Mouse (Mus musculus) intestine, embryonic 15.5 days (tissue): ENCODE measurements at regions not wholly inside any gene's neighbourhood (a gene's known extent, or its start where the extent isn't known, plus 50 kb on each side); places are given as distances from the start of the nearest gene placed in this dataset.
"Not testable (repeated sequence)": the region's sequence is repeated elsewhere in the genome, so short reads cannot be mapped to it uniquely, and the experiment has no call there.

Experiments used
- ATAC-seq: fragments of 200-750 bp; cut with Nextera tagmentation; 2 replicates; pipeline ENCODE4 v1.8.0; 2017; ENCODE audit warnings: moderate TSS enrichment, moderate library complexity
- H3K27ac ChIP-seq: fragments of 300-500 bp; sonication (generic); 2 replicates; pipeline ENCODE4 v1.5.1; 2015; ENCODE audit warnings: mild to moderate bottlenecking, inconsistent platforms
- H3K27me3 ChIP-seq: fragments of 300-500 bp; sonication (generic); replicated peaks from 2 replicates; pipeline ENCODE4 v1.6.1; 2015; ENCODE audit warnings: inconsistent platforms
- H3K36me3 ChIP-seq: fragments of 300-500 bp; sonication (generic); 2 replicates; pipeline ENCODE4 v1.6.1; 2015; ENCODE audit warnings: inconsistent platforms
- H3K4me1 ChIP-seq: fragments of 300-500 bp; sonication (generic); replicated peaks from 2 replicates; pipeline ENCODE4 v1.6.1; 2015; ENCODE audit warnings: inconsistent platforms
- H3K4me2 ChIP-seq: fragments of 300-500 bp; sonication (generic); replicated peaks from 2 replicates; pipeline ENCODE4 v1.6.1; 2015; ENCODE audit warnings: mild to moderate bottlenecking, inconsistent platforms
- H3K4me3 ChIP-seq: fragments of 300-500 bp; sonication (generic); replicated peaks from 2 replicates; pipeline ENCODE4 v1.5.1; 2015; ENCODE audit warnings: inconsistent platforms
- H3K9ac ChIP-seq: fragments of 300-500 bp; sonication (generic); 2 replicates; pipeline ENCODE4 v1.6.1; 2015; ENCODE audit warnings: inconsistent platforms
- H3K9me3 ChIP-seq: fragments of 300-500 bp; sonication (generic); 2 replicates; pipeline ENCODE4 v1.6.1; 2016; ENCODE audit warnings: inconsistent platforms
- WGBS: fragments of 180-500 bp; shearing (Covaris S2); methylation state at CpG from one replicate; pipeline ENCODE4 v1.1.7; 2015; 5-methylcytosine and 5-hydroxymethylcytosine counted together

DNA sequence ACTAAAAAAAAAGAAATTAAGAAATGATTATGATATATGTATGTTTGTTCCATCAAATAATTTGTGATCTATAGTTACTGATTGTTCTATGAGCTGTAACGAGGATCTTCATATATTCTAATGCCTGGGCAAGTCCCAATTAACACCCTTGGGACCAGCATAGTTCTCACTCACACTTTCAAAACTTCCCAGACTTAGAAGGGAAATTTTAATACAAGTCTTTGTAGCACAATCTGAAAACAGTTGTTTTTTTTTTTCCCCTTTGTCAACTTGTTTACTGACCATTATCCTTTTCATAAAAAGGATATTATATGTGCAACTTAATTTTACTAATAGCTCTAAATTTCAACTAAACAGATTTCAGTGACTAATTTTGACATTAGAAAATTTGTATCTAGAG, 257.1 kb downstream of the Tpbg start:
- Histone ChIP-seq H3K9me3 (no peaks in the 10 kb centered on the region), H3K27ac (no peak overlapping the region), H3K27me3 (no peaks in the 10 kb centered on the region), H3K36me3 (no peaks in the 10 kb centered on the region), H3K4me2 (no peak overlapping the region), H3K4me3 (no peak overlapping the region), H3K4me1 (no peaks in the 10 kb centered on the region), H3K9ac (no peak overlapping the region)
- 80% methylated on average over 1 of the region's 1 CpGs for WGBS
- no peak for ATAC-seq

GRCm38 (mm10) chr9:86101360-86102086, 259.3 kb downstream of the Tpbg start:
- Histone ChIP-seq H3K36me3 (no peaks in the 10 kb centered on the region), H3K4me3 (no peak overlapping the region), H3K27ac (no peak overlapping the region), H3K4me1 (no peaks in the 10 kb centered on the region), H3K9ac (no peak overlapping the region), H3K27me3 (no peaks in the 10 kb centered on the region), H3K9me3 (no peaks in the 10 kb centered on the region), H3K4me2 (no peak overlapping the region)
- WGBS, result 83% methylated on average over 8 of the region's 8 CpGs
- no peak for ATAC-seq

DNA sequence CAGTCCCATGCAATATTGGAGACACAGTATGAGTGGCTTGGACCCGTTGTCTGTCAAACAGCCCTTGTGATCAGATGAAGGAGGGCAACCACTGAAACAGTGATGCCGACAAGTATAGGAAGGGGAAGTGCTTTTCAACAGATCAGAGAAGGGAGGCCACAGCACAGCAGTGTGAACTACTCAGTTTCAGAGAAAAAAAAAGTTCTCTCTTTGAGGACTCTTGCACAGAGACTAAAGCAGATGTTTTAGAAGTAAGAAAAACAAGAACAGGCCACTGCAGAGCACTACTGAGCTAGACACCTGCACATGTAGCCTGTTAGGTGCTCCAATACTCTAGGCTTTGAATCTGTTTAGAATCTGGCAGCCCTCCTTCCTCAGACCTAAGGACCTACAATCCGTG, 261.4 kb downstream of the Tpbg start:
- H3K4me1 ChIP-seq, result no peaks in the 10 kb centered on the region
- no peak overlapping the region for H3K4me2 ChIP-seq
- H3K4me3 ChIP-seq, result no peak overlapping the region
- H3K27me3 ChIP-seq, result no peaks in the 10 kb centered on the region
- H3K27ac ChIP-seq, result no peak overlapping the region
- no peaks in the 10 kb centered on the region for H3K36me3 ChIP-seq
- WGBS, result 79% methylated on average over 3 of the region's 3 CpGs
- no peak overlapping the region for H3K9ac ChIP-seq
- no peak for ATAC-seq
- H3K9me3 ChIP-seq, result no peaks in the 10 kb centered on the region

DNA sequence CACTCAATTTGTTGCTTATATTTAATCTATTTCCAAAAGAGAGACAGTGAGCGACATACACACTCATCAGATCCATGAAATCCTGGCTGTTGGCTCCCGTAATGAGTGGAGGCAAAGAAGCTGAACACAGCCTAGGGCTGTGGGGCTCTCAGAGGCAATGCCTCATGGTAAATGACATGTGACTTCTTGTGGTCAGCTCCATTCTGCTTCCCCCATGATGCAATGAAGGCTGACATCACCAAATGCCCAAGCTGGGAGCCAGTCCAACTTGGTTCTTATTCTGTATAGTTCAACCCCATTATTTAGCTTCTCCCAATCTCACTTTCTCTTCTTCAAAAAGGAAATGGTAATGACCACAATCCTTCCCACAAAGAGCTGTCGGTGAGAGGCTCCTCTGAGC, 262.5 kb downstream of the Tpbg start:
- Histone ChIP-seq H3K27ac (no peak overlapping the region), H3K4me2 (no peak overlapping the region), H3K36me3 (no peaks in the 10 kb centered on the region), H3K27me3 (no peaks in the 10 kb centered on the region), H3K9ac (no peak overlapping the region), H3K9me3 (no peaks in the 10 kb centered on the region), H3K4me3 (no peak overlapping the region), H3K4me1 (no peaks in the 10 kb centered on the region)
- 86% methylated on average over 3 of the region's 3 CpGs for WGBS
- no peak for ATAC-seq

- Histone ChIP-seq H3K36me3 (no peaks in the 10 kb centered on the region), H3K9ac (no peak overlapping the region), H3K27me3 (no peaks in the 10 kb centered on the region), H3K4me1 (no peaks in the 10 kb centered on the region), H3K9me3 (no peaks in the 10 kb centered on the region), H3K4me3 (no peak overlapping the region), H3K27ac (no peak overlapping the region), H3K4me2 (no peak overlapping the region)
- no peak for ATAC-seq
- 74% methylated on average over 3 of the region's 3 CpGs for WGBS
These were observed 263.7 kb downstream of the Tpbg start for GRCm38 (mm10) chr9:86105851-86106250.

- no peaks in the 10 kb centered on the region for H3K4me1 ChIP-seq
- ATAC-seq, result no peak
- H3K4me3 ChIP-seq, result no peak overlapping the region
- WGBS, result 60% methylated on average over 1 of the region's 1 CpGs
- H3K27me3 ChIP-seq, result no peaks in the 10 kb centered on the region
- no peaks in the 10 kb centered on the region for H3K9me3 ChIP-seq
- no peak overlapping the region for H3K9ac ChIP-seq
- H3K4me2 ChIP-seq, result no peak overlapping the region
- H3K27ac ChIP-seq, result no peak overlapping the region
- H3K36me3 ChIP-seq, result no peaks in the 10 kb centered on the region
These were observed 267.7 kb downstream of the Tpbg start for GRCm38 (mm10) chr9:86109906-86110305.

- Histone ChIP-seq H3K4me1 (no peaks in the 10 kb centered on the region), H3K9me3 (no peaks in the 10 kb centered on the region), H3K27me3 (no peaks in the 10 kb centered on the region), H3K4me2 (no peak overlapping the region), H3K4me3 (no peak overlapping the region), H3K27ac (no peak overlapping the region), H3K9ac (no peak overlapping the region), H3K36me3 (no peaks in the 10 kb centered on the region)
- ATAC-seq, result no peak
- WGBS, result 87% methylated on average over 3 of the region's 3 CpGs
These were observed 277.2 kb downstream of the Tpbg start for GRCm38 (mm10) chr9:86119370-86119769.

GRCm38 (mm10) chr9:86135617-86136016, 293.4 kb downstream of the Tpbg start:
- WGBS, result 75% methylated on average over 1 of the region's 1 CpGs
- ATAC-seq, H3K4me2 ChIP-seq: not testable (repeated sequence)

DNA sequence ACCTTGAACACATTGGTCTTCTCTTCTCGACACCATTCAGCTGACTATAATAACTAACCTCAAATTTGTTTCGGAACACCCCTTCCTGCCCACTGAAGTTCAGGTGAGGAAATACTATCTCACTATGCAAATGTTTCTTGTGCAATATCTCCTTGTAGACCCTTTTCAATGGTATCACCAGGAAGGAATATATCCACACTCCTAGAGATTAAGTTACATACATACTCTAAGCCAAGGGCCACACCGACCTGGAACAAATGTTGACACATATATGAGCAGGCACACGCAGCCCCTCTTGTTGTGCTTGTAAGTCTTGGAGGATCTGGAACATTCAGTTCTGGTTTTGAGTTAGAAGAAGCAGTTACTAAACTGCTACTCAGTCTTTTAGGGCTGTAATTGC, 303.7 kb downstream of the Tpbg start:
- Histone ChIP-seq H3K4me3 (no peak overlapping the region), H3K27me3 (no peaks in the 10 kb centered on the region), H3K36me3 (no peaks in the 10 kb centered on the region), H3K27ac (no peak overlapping the region), H3K4me1 (no peaks in the 10 kb centered on the region), H3K9ac (no peak overlapping the region), H3K4me2 (no peak overlapping the region), H3K9me3 (no peaks in the 10 kb centered on the region)
- no peak for ATAC-seq
- 88% methylated on average over 4 of the region's 4 CpGs for WGBS

More at GRCm38 (mm10) chr9:86135617-86136016, 293.4 kb downstream of the Tpbg start:
- not testable (repeated sequence) for H3K36me3 ChIP-seq, H3K9me3 ChIP-seq, H3K4me1 ChIP-seq, H3K9ac ChIP-seq, H3K27me3 ChIP-seq, H3K4me3 ChIP-seq, H3K27ac ChIP-seq

DNA sequence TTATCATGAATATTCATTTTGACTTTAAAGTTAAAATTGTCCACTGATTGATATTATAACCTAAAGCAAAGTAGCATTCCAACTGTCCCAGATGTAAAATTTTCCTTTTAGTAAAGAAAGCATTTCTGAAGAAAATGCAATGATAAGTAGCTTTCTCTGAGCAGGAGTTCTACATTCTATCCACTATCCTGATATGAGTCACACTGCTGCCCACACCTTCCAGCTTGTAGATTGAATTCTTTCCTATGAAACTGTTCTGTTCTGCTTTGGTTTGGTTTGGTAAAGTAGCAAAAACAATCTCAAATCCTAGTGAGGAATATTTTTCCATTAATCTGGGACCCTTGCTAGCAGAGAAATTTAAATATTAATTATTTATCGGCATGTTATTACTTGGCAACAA, 304.4 kb downstream of the Ube2cbp start:
- H3K27ac ChIP-seq, result no peak overlapping the region
- no peak overlapping the region for H3K9ac ChIP-seq
- H3K9me3 ChIP-seq, result no peaks in the 10 kb centered on the region
- no peaks in the 10 kb centered on the region for H3K4me1 ChIP-seq
- no peaks in the 10 kb centered on the region for H3K36me3 ChIP-seq
- H3K4me3 ChIP-seq, result no peak overlapping the region
- H3K27me3 ChIP-seq, result no peaks in the 10 kb centered on the region
- H3K4me2 ChIP-seq, result no peak overlapping the region
- 100% methylated on average over 1 of the region's 1 CpGs for WGBS
- no peak for ATAC-seq

GRCm38 (mm10) chr9:86166362-86167067, 298.2 kb downstream of the Ube2cbp start:
- Histone ChIP-seq H3K9me3 (no peaks in the 10 kb centered on the region), H3K4me1 (no peaks in the 10 kb centered on the region), H3K27ac (no peak overlapping the region), H3K4me2 (no peak overlapping the region), H3K36me3 (no peaks in the 10 kb centered on the region), H3K9ac (no peak overlapping the region), H3K27me3 (no peaks in the 10 kb centered on the region), H3K4me3 (no peak overlapping the region)
- ATAC-seq, result no peak
- WGBS, result 71% methylated on average over 3 of the region's 3 CpGs

DNA sequence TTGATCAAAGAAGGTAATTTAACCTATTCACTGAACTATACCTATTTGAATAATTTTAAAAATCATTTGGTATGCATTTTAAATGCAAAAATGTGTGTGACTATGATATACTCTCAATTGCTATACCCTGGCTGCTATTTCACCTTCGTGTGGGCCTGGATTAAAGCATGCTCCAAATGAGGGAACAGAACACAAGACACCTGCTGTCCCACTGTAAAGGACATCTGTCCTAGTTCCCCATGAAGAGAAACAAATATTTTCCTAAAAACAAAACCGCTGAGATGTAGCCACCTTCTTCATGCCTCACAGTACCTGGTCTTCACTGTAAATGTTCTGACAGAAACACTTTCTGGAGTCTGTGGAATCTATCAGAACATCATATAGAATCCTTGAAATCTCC, 294.0 kb downstream of the Ube2cbp start:
- Histone ChIP-seq H3K27ac (no peak overlapping the region), H3K9ac (no peak overlapping the region), H3K27me3 (no peaks in the 10 kb centered on the region), H3K4me2 (no peak overlapping the region), H3K4me3 (no peak overlapping the region), H3K9me3 (no peaks in the 10 kb centered on the region), H3K36me3 (no peaks in the 10 kb centered on the region), H3K4me1 (no peaks in the 10 kb centered on the region)
- no peak for ATAC-seq
- 78% methylated on average over 2 of the region's 2 CpGs for WGBS
